Mouse (Mus musculus) splenic B cell, adult 2 months (primary cell): Measurements from ENCODE around the gene 4930404N11Rik.

Experiments
- DNase-seq: peaks from one replicate; pipeline ENCODE4 v3.0.0-alpha.2; 2011; ENCODE audit warnings: low read depth, low spot score
- H3K27me3 ChIP-seq: 2 replicates; pipeline ENCODE4 v1.6.1; 2012; ENCODE audit warnings: mild to moderate bottlenecking, low read length, moderate library complexity, mixed read lengths; ENCODE audit not compliant: control insufficient read depth, poor library complexity, insufficient read depth, severe bottlenecking
- H3K36me3 ChIP-seq: 2 replicates; pipeline ENCODE4 v1.6.1; 2012; ENCODE audit warnings: mild to moderate bottlenecking, low read length, moderate library complexity, mixed read lengths; ENCODE audit not compliant: control insufficient read depth, poor library complexity, insufficient read depth, severe bottlenecking

Gene 4930404N11Rik

GRCm38 (mm10) chr10:81314201-81314600 lies 51.4 kb downstream of the 4930404N11Rik start:
- no peak for DNase-seq
- Histone ChIP-seq H3K36me3 (peaks cover 22% of the 10 kb centered on the region), H3K27me3 (no peaks in the 10 kb centered on the region)

GRCm38 (mm10) chr10:81313581-81313980 lies 52.0 kb downstream of the 4930404N11Rik start:
- Histone ChIP-seq H3K27me3 (no peaks in the 10 kb centered on the region), H3K36me3 (peaks cover 22% of the 10 kb centered on the region)
- no peak for DNase-seq
